Mouse (Mus musculus): Measurements from ENCODE around the gene Bphl.

DNA sequence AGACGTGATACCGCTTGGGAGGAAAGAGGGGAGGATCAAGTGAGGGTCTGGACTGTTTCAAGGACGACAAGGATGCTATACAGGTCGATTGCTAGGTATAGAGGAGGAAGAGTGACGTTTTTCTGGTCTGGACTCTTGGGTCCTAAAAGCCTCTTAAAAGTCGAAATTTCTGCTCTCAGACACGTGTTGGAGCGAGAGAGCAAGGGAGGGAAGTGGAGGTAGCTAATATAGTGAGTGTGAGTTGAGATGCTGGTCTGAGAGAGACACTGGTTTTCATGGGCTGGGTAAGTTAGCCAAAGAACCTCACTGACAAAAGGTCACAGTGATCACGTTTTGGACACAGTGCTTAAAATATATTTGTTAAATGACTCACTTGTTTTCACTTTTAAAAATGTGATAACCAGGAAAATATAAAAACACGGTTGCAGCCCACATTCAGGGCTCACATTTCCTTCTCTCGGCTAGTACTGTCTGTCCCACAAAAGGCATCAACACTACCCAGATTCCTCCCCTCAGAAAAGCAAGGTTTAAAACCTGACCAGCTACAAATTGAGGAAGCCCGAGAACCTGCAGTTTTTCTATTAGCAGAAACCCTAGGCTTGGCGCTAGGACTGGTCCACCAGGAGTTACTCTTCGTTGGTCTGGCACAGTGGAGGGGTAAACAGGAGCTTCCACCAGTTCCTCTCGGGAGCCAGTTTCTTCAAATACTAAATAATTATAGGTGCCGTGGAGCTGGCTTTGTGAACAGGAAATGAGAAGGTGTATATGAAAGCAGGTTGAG is 41.3 kb downstream of the Bphl start:
- TF ChIP-seq GATA1 (IDR thresholded peaks at IDR 0.05; ENCODE audit: borderline replicate concordance, low read length), result no peak
- TF ChIP-seq FLI1 (IDR thresholded peaks at IDR 0.05; ENCODE audit: low read length), result no peak
